Mouse (Mus musculus) frontal cortex, adult 2 months (tissue): Measurements from ENCODE around the gene Megf11. TPM values are rescaled to one million over a fixed set of nuclear protein-coding genes. Genes with fewer than 3 reads are reported as not detected.

Source experiments
- DNase-seq, 2 experiments: peaks; one replicate each; pipeline ENCODE4 v3.0.0; 2022; ENCODE audit warnings: low spot score in 1 of 2; ENCODE audit errors: extremely low spot score in 1 of 2
- polyA plus RNA-seq: library from polyadenylated mRNA; depleted of rRNA; stranded (reverse); fragments of >200 nt; gene quantifications from 2 replicates; pipeline ENCODE4 v1.2.3, GENCODE M21; 2012

The Megf11 gene
- polyA plus RNA-seq, 1 experiment, result 7.3 TPM

- no peak for DNase-seq
These were observed 168.0 kb downstream of the Megf11 start for GRCm38 (mm10) chr9:64553441-64553840.

- DNase-seq, result no peak
These were observed 170.2 kb downstream of the Megf11 start for GRCm38 (mm10) chr9:64555620-64556019.

- no peak for DNase-seq
These were observed 171.8 kb downstream of the Megf11 start for GRCm38 (mm10) chr9:64557110-64557745.

GRCm38 (mm10) chr9:64557846-64558530 is 172.6 kb downstream of the Megf11 start:
- no peak for DNase-seq

- DNase-seq, result no peak
These were observed 178.9 kb downstream of the Megf11 start for GRCm38 (mm10) chr9:64564315-64564767.

GRCm38 (mm10) chr9:64565915-64566314 is 180.5 kb downstream of the Megf11 start:
- no peak for DNase-seq

GRCm38 (mm10) chr9:64566376-64566775 is 180.9 kb downstream of the Megf11 start:
- DNase-seq, result no peak

GRCm38 (mm10) chr9:64567482-64567881 is 182.1 kb downstream of the Megf11 start:
- DNase-seq, result no peak

- DNase-seq, result no peak
These were observed 183.2 kb downstream of the Megf11 start for GRCm38 (mm10) chr9:64568467-64569260.

- no peak for DNase-seq
These were observed 185.0 kb downstream of the Megf11 start for GRCm38 (mm10) chr9:64570448-64570847.

GRCm38 (mm10) chr9:64571091-64571490 is 185.7 kb downstream of the Megf11 start:
- DNase-seq, result no peak

GRCm38 (mm10) chr9:64572629-64573190 is 187.3 kb downstream of the Megf11 start:
- no peak for DNase-seq

GRCm38 (mm10) chr9:64575658-64576057 is 190.2 kb downstream of the Megf11 start:
- DNase-seq, result no peak

- no peak for DNase-seq
These were observed 190.9 kb downstream of the Megf11 start for GRCm38 (mm10) chr9:64576143-64576878.

- no peak for DNase-seq
These were observed 191.7 kb downstream of the Megf11 start for GRCm38 (mm10) chr9:64577156-64577555.

GRCm38 (mm10) chr9:64578014-64578413 is 192.6 kb downstream of the Megf11 start:
- no peak for DNase-seq

- DNase-seq, result no peak
These were observed 193.9 kb downstream of the Megf11 start for GRCm38 (mm10) chr9:64579306-64579705.

- no peak for DNase-seq
These were observed 200.9 kb downstream of the Megf11 start for GRCm38 (mm10) chr9:64586292-64586691.

GRCm38 (mm10) chr9:64587991-64588390 is 202.6 kb downstream of the Megf11 start:
- no peak for DNase-seq

GRCm38 (mm10) chr9:64590634-64591041 is 205.2 kb downstream of the Megf11 start:
- no peak for DNase-seq
